Mouse (Mus musculus): Measurements from ENCODE around the gene Ugt1a6b. TPM values are rescaled to one million over a fixed set of nuclear protein-coding genes. Genes with fewer than 3 reads are reported as not detected.
A peak's percentile ranks its signal among the peaks of the same experiment; 100 is the strongest.
"Not testable (repeated sequence)": the region's sequence is repeated elsewhere in the genome, so short reads cannot be mapped to it uniquely, and the experiment has no call there.

The Ugt1a6b gene
- not detected in 2 replicates for polyA plus RNA-seq (2016; fragmentation: Nextera tagmentation; extraction: Ambion mirVana)

DNA sequence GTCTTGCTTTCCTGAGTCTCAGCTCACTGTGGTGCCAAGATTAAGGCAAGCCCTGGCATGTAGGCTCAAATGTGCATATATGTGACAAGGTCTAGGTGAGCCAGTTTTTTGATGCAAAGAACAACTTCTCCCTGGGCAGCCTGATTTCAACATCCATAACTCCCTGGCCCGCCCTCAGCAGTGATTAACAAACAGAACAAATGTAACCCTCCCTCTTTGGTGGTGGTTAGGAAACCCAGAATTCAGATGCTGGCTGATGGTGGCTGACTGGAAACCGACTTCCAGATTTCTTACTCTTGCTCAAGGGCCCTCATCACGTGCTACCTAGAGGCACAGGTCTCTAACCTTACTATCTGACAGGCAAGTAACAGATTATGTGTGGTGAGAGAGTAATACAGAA is at the start of gene Ugt1a6b:
Ugt1a6b (plus strand) TSS at position 234 of the 400 bp plus-strand sequence.
- DNase-seq (ENCODE audit: low spot score); H3K27me3 ChIP-seq (ENCODE audit: insufficient read depth, poor library complexity, severe bottlenecking); H3K27ac ChIP-seq; H3K4me3 ChIP-seq; H3K36me3 ChIP-seq; H3K4me1 ChIP-seq (replicated peaks); H3K9me3 ChIP-seq: not testable (repeated sequence)
- 79% methylated on average over 3 of the region's 3 CpGs for WGBS

DNA sequence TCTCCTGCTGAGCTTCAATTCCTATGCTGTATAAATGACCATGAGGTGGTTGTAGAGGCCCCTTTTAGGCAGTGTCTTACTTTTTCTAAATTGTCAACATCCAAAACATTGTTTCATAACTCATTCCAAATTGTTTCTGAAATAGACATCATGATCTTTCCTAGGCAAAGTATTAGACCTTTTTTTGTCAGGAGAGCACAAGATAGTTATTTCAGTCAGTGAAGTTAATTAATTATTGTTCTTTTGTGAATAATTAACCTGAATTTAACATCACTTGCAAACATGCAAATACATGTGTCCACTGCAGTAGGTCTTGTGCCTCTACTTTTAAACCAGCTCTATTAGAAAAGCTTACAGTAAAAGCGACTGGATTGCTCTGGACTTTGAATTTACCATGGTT is 48.0 kb upstream of the Ugt1a6b start, which contains the start of gene Ugt1a10:
Ugt1a10 (plus strand) TSS at position 301 of the 400 bp plus-strand sequence.
- H3K4me1 ChIP-seq (replicated peaks) = no peaks in the 10 kb centered on the region
- no peak for DNase-seq (ENCODE audit: low spot score)
- WGBS = 78% methylated on average over 1 of the region's 1 CpGs
- H3K9me3 ChIP-seq = no peaks in the 10 kb centered on the region
- H3K4me3 ChIP-seq = no peak within 1 kb of the TSS
- no peaks in the 10 kb centered on the region for H3K27me3 ChIP-seq (ENCODE audit: insufficient read depth, poor library complexity, severe bottlenecking)
- H3K27ac ChIP-seq = no peak within 1 kb of the TSS
- no peaks in the 10 kb centered on the region for H3K36me3 ChIP-seq

DNA sequence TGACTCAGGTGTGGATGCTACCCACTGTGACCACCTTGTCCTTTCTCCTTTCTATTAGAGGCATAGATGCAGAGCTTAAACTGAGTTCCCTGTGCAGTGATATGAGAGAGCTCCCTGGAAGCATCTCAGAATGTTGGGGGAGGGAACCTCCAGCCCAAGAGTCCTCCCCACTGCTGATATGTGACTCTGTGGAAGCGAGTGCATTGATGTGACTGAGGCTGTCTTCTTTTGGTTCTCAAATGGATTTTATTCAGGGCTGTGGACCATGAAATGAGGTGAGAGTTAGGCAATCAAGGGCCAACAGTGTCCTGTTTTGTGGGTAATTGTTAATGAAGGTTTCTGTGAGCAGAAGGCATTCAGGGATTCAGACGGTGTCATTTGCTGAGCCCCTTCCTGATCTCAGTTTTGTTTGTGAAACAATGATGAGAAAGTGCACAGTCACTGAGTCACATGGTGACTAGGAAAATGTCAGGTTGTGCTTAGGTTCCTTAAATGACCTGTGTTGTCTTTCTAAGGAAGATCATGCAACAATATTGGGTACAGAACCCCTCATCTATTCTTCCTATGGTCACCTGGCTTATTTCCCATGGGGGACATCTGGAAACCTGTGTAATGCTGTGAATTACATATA is 36.5 kb upstream of the Ugt1a6b start:
- not testable (repeated sequence) for H3K4me1 ChIP-seq (replicated peaks); H3K27me3 ChIP-seq (ENCODE audit: insufficient read depth, poor library complexity, severe bottlenecking); H3K4me3 ChIP-seq; H3K36me3 ChIP-seq; H3K9me3 ChIP-seq; H3K27ac ChIP-seq; DNase-seq (ENCODE audit: low spot score)
- WGBS = 71% methylated on average over 1 of the region's 2 CpGs

DNA sequence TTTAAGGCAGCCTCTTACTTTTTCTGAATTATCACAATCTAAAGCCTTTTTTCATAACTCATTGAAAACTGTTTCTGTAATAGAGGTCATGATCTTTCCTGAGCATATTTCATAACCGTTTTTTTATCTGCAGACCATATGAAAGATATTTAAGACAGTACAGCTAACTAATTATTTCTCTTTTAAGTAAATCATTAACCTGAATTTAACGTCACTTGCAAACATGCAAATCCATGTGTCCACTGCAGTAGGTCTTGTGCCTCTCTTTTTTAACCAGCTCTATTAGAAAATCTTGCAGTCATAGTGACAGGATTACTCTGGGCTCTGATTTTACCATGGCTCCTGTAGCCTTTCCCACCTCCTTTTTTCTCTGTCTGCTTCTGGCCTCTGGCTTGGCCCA is 32.6 kb upstream of the Ugt1a6b start, which contains the start of gene Ugt1a9:
Ugt1a9 (plus strand) TSS at position 306 of the 400 bp plus-strand sequence.
- no peaks in the 10 kb centered on the region for H3K9me3 ChIP-seq
- 91% methylated on average over 2 of the region's 2 CpGs for WGBS
- no peak within 1 kb of the TSS for H3K27ac ChIP-seq
- no peaks in the 10 kb centered on the region for H3K27me3 ChIP-seq (ENCODE audit: insufficient read depth, poor library complexity, severe bottlenecking)
- H3K4me3 ChIP-seq = no peak within 1 kb of the TSS
- DNase-seq (ENCODE audit: low spot score) = no peak
- 0 out of 2 replicates have a peak, but pooled peaks cover 2% of the 10 kb centered on the region for H3K4me1 ChIP-seq (replicated peaks)
- no peaks in the 10 kb centered on the region for H3K36me3 ChIP-seq

DNA sequence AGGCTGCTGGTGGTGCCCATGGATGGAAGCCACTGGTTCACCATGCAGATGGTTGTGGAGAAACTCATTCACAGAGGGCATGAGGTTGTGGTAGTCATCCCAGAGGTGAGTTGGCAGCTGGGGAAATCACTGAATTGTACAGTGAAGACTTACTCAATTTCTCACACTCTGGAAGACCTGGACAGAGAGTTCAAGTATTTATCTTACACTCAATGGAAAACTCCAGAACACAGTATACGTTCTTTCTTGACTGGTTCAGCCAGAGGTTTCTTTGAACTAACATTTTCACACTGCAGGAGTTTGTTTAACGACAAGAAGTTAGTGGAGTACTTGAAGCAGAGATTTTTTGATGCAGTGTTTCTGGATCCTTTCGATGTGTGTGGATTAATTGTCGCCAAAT is 32.1 kb upstream of the Ugt1a6b start:
- Histone ChIP-seq H3K36me3 (no peaks in the 10 kb centered on the region), H3K4me1 (replicated peaks) (0 out of 2 replicates have a peak, but pooled peaks cover 2% of the 10 kb centered on the region), H3K27me3 (ENCODE audit: insufficient read depth, poor library complexity, severe bottlenecking) (no peaks in the 10 kb centered on the region), H3K9me3 (no peaks in the 10 kb centered on the region), H3K4me3 (no peak overlapping the region), H3K27ac (no peak overlapping the region)
- WGBS = 91% methylated on average over 4 of the region's 4 CpGs
- no peak for DNase-seq (ENCODE audit: low spot score)

DNA sequence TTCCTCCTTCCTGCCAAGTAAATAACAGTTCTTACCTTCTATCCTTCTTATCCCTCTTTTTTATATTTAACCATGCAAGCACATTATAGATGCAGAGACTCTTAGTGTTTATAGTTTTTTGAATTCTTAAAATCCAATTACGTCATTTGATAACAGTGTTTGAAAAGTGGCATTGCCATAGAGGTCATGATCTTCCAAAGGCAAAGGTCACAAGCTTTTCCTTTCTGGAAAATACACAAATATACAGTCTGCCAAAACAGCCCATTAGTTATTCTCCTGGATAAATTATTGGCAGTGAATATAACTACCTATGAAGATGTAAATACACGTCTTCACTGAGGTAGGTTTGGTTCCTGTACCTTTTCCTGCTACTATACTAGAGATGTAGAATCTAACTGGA is 28.6 kb upstream of the Ugt1a6b start:
- no peaks in the 10 kb centered on the region for H3K36me3 ChIP-seq
- no peaks in the 10 kb centered on the region for H3K27me3 ChIP-seq (ENCODE audit: insufficient read depth, poor library complexity, severe bottlenecking)
- no peaks in the 10 kb centered on the region for H3K9me3 ChIP-seq
- DNase-seq (ENCODE audit: low spot score) = no peak
- WGBS = 85% methylated on average over 2 of the region's 2 CpGs
- 0 out of 2 replicates have a peak, but pooled peaks cover 2% of the 10 kb centered on the region for H3K4me1 ChIP-seq (replicated peaks)
- H3K4me3 ChIP-seq = no peak overlapping the region
- no peak overlapping the region for H3K27ac ChIP-seq

DNA sequence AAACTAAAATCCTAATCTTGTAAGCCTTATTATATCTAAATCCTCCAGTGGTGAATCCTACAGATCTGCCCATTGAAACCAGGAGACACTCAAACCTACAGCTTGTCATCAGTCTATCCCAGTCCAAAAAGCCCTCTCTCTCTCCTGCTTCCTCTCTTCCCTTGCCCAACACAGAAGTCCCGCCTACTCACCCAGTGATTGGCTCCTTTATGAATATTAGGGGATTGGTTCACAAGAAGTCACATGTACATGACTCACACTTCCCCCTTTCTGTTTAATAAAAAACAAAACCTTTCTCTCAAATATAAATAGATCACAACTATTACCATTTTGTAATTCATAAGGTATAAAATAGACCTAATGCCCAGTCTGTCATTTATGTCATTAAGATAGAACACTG is 25.9 kb upstream of the Ugt1a6b start:
- no peak for DNase-seq (ENCODE audit: low spot score)
- WGBS = 81% methylated on average over 1 of the region's 1 CpGs
- Histone ChIP-seq H3K36me3 (no peaks in the 10 kb centered on the region), H3K27ac (no peak overlapping the region), H3K27me3 (ENCODE audit: insufficient read depth, poor library complexity, severe bottlenecking) (no peaks in the 10 kb centered on the region), H3K4me1 (replicated peaks) (0 out of 2 replicates have a peak, but pooled peaks cover 2% of the 10 kb centered on the region), H3K4me3 (no peak overlapping the region), H3K9me3 (no peaks in the 10 kb centered on the region)

DNA sequence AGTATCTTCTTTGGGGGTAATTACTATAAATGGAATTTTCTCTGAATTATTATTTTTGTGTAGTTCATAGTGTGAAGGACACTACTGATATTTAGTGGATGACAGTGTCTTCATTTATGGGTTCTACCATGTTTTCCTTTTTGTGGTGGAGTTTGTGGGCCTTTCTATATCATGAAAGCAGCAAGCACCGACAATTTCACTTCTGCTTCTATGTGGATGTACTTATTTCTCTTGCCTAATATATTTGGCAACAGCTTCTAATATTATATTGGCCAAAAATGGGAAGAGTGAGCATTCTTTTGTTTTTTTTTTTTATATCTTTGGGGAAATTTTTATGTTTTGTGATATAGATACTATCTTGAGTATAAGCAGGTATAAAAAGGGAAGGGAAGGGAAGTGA is 21.4 kb upstream of the Ugt1a6b start:
- no peaks in the 10 kb centered on the region for H3K4me1 ChIP-seq (replicated peaks)
- WGBS = 96% methylated on average over 1 of the region's 1 CpGs
- H3K27ac ChIP-seq = no peak overlapping the region
- DNase-seq (ENCODE audit: low spot score) = no peak
- no peaks in the 10 kb centered on the region for H3K9me3 ChIP-seq
- H3K27me3 ChIP-seq (ENCODE audit: insufficient read depth, poor library complexity, severe bottlenecking) = no peaks in the 10 kb centered on the region
- H3K36me3 ChIP-seq = no peaks in the 10 kb centered on the region
- no peak overlapping the region for H3K4me3 ChIP-seq

DNA sequence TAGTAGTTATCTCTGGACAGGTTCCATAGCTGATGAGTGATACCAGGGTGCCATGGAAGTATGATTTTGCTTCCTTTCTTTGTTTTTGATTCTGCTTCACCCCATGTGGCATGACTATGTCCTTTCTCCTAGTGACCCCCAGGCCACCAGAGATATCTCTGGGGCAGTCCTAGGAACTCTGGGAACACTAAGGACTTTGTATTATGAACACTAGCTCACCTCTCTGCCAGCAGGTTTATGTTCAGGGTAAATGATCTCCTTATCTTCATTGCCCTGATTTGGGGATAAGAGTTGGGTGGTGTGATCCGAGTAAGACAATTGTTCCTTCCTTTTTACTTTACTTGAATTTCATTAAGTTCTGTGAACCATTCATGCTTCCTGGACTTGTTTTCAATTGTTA is 16.9 kb upstream of the Ugt1a6b start:
- H3K4me3 ChIP-seq = no peak overlapping the region
- no peaks in the 10 kb centered on the region for H3K36me3 ChIP-seq
- H3K9me3 ChIP-seq = no peaks in the 10 kb centered on the region
- WGBS = 79% methylated on average over 1 of the region's 1 CpGs
- no peak overlapping the region for H3K27ac ChIP-seq
- H3K27me3 ChIP-seq (ENCODE audit: insufficient read depth, poor library complexity, severe bottlenecking) = no peaks in the 10 kb centered on the region
- no peaks in the 10 kb centered on the region for H3K4me1 ChIP-seq (replicated peaks)
- no peak for DNase-seq (ENCODE audit: low spot score)

DNA sequence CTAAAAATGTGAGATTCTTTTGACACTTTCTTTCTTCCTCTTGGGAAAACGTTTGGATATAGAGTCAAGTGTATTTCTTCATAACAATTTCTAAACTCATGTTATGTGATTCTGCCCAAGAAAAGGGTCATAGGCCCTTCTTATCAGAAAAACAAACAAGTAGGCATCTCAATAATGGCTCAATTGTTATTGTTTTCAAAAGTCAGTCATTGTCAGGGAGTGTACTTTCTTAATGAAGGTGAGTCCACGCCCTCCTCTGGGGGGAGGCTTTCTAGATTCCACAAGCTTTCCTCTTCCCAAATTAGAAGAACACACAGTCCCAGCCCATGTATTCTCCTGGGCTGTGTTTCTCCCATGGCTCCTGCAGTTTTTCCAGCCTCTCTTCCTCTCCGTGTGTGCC is 15.5 kb upstream of the Ugt1a6b start, which contains the start of gene Ugt1a8:
Ugt1a8 (plus strand) TSS at position 301 of the 400 bp plus-strand sequence.
- no peaks in the 10 kb centered on the region for H3K9me3 ChIP-seq
- no peak within 1 kb of the TSS for H3K4me3 ChIP-seq
- no peak within 1 kb of the TSS for H3K27ac ChIP-seq
- H3K4me1 ChIP-seq (replicated peaks) = no peaks in the 10 kb centered on the region
- H3K27me3 ChIP-seq (ENCODE audit: insufficient read depth, poor library complexity, severe bottlenecking) = no peaks in the 10 kb centered on the region
- DNase-seq (ENCODE audit: low spot score) = no peak
- 82% methylated on average over 3 of the region's 3 CpGs for WGBS
- H3K36me3 ChIP-seq = no peaks in the 10 kb centered on the region

- no peaks in the 10 kb centered on the region for H3K9me3 ChIP-seq
These were observed 10.7 kb upstream of the Ugt1a6b start for GRCm38 (mm10) chr1:88092341-88092740.

GRCm38 (mm10) chr1:88094270-88094676 is 8.8 kb upstream of the Ugt1a6b start:
- H3K4me1 ChIP-seq (replicated peaks); H3K9me3 ChIP-seq; H3K4me3 ChIP-seq; H3K27ac ChIP-seq; H3K27me3 ChIP-seq (ENCODE audit: insufficient read depth, poor library complexity, severe bottlenecking); H3K36me3 ChIP-seq; DNase-seq (ENCODE audit: low spot score): not testable (repeated sequence)
- whole genome bisulfite sequencing = 77% methylated on average over 3 of the region's 3 CpGs

More at GRCm38 (mm10) chr1:88092341-88092740, 10.7 kb upstream of the Ugt1a6b start:
- Histone ChIP-seq H3K4me1 (replicated peaks) (no peaks in the 10 kb centered on the region), H3K4me3 (no peak overlapping the region), H3K27me3 (ENCODE audit: insufficient read depth, poor library complexity, severe bottlenecking) (no peaks in the 10 kb centered on the region), H3K27ac (no peak overlapping the region), H3K36me3 (no peaks in the 10 kb centered on the region)
- DNase-seq (ENCODE audit: low spot score) = no peak

DNA sequence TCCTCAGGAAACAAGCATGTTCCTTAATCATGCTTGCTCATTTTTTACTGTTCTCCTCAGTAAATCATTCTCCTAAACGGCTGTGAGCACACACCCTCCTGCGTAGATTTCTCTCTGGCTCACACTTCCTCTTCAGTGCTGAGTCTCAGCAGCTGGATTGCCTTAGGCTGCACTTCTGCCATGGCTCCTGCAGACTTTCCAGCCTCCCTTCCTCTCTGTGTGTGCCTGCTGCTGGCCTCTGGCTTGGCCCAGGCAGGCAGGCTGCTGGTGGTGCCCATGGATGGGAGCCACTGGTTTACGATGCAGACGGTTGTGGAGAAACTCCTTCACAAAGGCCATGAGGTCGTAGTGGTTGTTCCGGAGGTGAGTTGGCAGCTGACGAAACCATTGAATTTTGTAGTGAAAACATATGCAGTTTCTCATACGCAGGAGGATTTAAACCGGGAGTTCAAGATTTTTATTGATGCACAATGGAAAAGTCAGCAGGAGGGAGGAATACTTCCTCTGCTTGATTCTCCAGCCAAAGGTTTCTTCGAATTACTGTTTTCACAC is 8.0 kb upstream of the Ugt1a6b start, which contains the start of gene Ugt1a7c:
Ugt1a7c (plus strand) TSS at position 122 of the 552 bp plus-strand sequence.
- Histone ChIP-seq H3K9me3 (no peaks in the 10 kb centered on the region), H3K36me3 (no peaks in the 10 kb centered on the region), H3K4me3 (no peak within 1 kb of the TSS), H3K27ac (peak within 1 kb of the TSS; percentile 35; the same call in 1 of the 2 replicates), H3K4me1 (replicated peaks) (no peaks in the 10 kb centered on the region), H3K27me3 (ENCODE audit: insufficient read depth, poor library complexity, severe bottlenecking) (no peaks in the 10 kb centered on the region)
- DNase-seq (ENCODE audit: low spot score) = peak; percentile 8
- 69% methylated on average over 10 of the region's 10 CpGs for WGBS

All from hindbrain, embryonic 10.5 days (tissue).